Mouse (Mus musculus) right cerebral cortex, adult 2 months (tissue): ENCODE measurements around the gene Cyp2w1.

Source experiments
- DNase-seq, 2 experiments: peaks; one replicate each; pipeline ENCODE4 v3.0.0; 2021 to 2022; ENCODE audit warnings: low spot score in 2 of 2

Cyp2w1 gene

DNA sequence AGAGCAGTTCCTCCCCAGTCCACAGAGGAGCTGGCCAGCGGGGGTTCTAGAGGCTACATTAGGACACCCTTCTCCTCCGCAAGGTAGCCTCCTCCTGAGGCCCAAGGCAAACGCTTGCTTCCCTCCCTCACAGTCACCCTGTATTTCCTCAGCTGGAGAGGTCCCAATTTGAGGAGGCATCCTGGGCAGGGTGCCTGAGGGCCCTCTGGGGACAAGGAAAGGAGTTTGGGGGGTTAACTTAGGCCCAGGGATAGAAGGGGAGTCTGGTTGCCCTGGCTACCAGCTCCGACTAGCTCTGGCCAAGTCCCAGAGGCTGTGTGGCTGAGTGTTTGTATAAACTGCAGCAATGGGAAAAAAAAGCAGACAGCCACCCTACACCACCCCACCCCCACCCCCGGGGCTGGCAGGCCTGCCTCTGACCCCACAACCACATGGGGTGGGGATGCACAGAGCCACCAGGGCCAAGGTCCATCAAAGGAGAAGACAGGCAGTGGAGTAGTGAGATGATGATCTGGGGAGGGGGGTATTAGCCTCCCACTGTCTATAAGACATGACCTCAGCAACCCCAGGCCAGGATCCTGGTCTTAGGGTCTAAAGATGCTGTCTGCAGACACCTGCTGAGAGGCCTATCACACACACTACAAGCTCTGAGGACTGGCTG is 12.6 kb downstream of the Cyp2w1 start:
- DNase-seq = no peak

GRCm38 (mm10) chr5:139365827-139366226 is 13.4 kb downstream of the Cyp2w1 start:
- DNase-seq = no peak

DNA sequence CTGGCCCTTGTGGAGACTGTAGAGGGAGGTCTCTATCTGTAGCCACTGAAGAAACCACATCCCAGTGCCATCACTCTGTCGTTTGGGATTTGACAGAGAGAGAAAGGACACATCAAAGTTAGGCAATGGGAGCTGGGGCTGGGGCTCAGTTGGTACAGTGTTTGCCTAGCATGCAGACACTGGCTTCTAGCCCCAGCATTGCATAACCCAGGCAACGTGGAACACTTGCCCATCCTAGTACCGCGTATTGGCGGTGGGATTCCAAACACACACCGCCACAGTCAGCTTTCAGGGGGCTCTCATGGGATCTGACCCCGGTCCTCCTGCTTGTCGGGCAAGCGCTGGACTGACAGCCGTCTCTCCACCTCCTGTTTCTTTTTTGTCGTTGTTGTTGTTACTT is 14.1 kb downstream of the Cyp2w1 start:
- no peak for DNase-seq

DNA sequence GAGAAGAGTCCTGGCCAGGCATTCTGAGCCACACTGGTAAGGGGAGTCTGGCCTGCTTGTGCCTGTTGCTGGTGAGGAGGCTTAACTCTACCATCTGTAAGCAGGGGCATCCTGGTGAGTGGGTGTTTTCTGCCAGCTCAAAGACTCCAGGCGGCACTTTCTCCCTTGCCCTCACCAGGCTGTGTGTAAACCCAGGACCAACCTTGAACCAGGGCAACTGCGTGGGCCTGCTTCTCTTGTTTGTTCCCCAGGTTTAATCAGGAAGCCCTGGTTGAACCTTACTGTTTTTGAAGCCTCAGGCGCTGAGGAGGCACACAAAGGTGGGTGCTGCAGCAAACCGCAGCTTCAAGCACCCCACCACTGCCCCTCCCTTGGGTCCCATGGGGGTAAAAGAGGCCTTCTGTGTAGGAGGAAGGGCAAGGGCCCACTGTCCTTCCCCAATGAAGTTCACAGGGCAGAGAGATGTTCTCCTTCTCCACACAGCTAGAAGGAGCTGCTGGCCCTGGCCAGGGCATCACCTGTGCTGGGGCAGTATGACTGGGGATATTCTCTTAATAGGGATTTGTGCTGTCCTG is 15.6 kb downstream of the Cyp2w1 start:
- DNase-seq = no peak

GRCm38 (mm10) chr5:139368638-139369320 is 16.4 kb downstream of the Cyp2w1 start:
- no peak for DNase-seq

DNA sequence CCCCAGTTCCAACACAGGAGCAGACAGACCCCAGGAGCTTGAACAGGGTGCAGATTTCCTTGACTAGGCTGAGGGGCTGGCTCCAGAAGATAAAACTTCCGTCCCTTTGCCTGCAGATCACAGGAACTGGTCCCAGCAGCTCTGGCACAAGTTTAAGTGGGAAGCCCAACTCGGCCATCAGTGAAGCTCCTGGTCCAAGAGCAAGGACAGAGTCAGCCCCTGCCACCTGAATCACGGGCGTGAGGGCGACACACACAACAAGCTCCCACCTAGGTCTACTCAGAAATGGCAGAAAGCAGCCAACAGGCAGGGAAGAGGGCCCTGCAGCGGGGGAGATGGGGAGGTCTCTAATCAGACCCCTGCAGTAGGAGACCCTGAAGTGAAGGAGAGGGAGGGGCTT is 17.9 kb downstream of the Cyp2w1 start:
- DNase-seq = no peak

DNA sequence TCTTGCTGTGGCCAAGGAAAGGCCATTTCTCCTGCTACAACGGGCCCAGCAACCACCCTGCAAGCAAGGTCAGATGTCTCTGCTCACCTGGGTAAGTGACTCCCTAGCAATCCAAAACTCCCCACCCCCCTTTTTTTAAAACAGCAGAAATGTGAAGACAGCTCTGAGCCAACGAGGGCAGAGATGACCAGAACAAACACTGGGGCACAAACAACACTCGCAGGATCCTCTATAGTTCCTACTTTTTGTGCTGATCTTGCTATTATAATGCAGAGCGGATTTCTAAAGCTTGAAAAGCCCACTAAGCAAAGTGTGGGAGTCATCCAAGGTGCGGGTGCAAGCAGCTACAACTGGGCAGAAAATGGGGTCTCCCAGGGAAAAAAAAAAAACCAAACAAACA is 18.7 kb downstream of the Cyp2w1 start:
- no peak for DNase-seq

DNA sequence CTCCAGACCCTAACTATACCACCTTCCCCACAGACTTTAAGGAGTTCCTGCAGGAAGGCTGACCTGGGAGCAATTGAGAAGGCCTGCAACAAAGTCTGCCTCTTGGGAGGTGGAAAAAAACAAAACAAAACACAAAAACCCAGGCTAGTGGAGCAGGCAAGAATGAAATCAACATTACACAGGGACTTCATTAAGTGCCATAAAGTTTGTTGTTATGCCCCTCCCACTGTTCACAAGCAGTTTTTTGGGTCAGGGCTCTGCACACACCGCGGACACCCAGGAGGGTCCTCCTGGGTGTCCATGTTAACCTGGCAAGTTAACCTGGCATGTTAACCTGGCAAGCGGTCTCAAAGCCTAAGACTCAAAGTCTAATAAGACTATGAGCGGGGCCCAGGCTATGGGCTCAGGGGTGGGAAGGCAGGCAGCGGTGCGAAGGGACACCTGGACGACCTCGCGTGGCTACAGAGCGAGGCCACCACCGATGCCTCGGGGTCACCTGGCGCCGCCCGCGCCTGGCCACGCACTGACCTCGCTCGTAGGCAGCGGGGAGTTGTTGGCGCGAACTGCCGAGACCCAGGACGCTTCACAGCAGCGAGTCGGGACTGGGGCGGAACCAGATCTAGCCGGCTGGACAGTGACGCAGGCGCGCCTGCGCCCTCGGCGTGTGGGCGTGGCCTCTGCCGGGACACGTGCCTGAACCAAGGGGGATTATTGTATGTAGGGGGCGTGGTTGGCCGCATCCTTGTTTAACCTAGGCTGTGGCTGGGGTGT is 19.4 kb downstream of the Cyp2w1 start:
- peak; percentile 83 to 87 for DNase-seq

DNA sequence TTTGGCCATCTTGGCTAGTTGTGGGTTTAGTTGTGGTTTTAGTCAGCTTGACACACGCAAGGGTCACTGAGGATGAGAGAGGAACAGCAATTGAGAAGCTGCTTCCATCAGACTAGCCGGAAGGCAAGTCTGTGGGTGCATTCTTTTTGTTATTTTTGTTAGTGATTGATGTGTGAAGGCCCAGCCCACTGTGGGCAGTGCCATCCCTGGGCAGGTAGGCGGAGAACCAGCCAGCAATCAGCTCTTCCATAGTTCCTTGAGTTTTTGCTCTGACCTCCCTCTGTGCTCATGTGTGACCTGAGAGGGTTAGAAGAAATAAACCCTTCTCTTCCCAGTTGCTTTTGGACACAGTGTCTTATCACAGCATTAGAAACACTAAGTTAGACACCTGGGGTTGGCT is 20.7 kb downstream of the Cyp2w1 start:
- DNase-seq = no peak

DNA sequence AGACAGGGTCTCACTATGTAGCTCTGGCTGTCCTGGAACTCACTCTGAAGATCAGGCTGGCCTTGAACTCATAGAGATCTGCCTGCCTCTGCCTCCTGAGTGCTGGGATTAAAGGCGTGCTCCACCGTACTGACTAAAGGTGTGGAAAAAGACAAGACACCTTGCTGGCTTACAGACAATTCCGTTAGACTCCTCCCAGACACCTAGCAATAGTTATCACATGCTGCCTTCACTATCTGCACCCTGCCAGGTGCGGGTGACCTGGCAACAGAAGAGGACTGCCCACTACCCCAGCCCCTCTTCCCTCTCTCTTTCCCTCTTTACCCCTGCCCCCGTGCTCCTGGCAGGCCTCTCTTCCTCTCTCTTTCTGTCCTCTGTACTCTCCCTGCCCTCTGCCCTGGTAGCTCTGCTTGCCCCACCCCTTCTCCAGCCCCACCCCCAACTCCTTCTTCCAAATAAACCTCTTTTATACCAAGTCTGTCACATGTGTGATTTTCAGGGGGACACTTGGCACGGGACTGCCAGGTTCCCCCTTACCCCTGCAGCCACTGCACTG is 21.6 kb downstream of the Cyp2w1 start:
- DNase-seq = no peak

GRCm38 (mm10) chr5:139374841-139375240 is 22.4 kb downstream of the Cyp2w1 start:
- DNase-seq = no peak

GRCm38 (mm10) chr5:139377468-139378270 is 25.3 kb downstream of the Cyp2w1 start, which contains the start of gene Gpr146:
Gpr146 (plus strand) TSS chr5:139377697.
- no peak for DNase-seq

DNA sequence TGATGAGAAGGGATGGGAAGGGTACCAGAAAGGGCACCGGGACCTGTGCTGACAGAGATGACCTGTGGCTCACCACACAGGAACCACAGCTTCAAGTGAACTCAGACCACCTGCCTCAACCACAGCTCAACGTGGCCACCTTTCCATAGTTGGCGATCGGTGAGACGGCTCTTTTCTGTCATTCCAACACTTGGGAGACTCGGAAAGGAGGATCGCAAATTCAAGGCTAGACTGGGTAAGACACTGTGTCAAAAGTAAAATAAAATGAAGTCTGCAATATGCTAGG is 25.8 kb downstream of the Cyp2w1 start:
- DNase-seq = no peak

GRCm38 (mm10) chr5:139378986-139379629 is 26.7 kb downstream of the Cyp2w1 start:
- DNase-seq = no peak

DNA sequence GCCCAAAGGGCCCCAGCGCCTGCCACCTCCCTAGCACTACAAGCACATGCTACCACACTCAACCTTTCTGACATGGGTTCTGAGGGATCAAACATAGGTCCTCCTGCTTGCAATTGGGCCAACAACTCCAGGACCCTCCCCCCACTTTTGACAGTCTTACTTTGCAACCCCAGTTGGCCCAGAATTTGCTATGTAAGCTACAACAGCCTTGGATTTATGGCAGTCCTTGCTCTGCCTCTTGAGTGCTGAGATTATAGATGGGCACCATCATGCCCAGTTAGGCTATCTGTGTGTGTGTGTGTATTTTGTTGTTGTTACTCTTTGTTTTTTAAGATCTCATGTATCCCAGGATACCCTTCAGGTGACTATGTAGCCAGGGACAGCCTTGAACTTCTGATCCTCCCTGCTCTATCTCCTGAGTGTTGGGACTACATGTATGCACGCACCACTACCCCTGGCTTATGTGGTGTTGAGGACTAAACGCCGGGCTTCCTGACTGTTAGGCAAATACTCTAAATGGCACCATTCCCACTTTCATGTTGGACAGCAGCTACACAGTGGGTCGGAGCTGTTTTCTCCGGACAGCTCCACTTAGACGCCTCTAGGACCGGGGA is 27.5 kb downstream of the Cyp2w1 start:
- DNase-seq = no peak

DNA sequence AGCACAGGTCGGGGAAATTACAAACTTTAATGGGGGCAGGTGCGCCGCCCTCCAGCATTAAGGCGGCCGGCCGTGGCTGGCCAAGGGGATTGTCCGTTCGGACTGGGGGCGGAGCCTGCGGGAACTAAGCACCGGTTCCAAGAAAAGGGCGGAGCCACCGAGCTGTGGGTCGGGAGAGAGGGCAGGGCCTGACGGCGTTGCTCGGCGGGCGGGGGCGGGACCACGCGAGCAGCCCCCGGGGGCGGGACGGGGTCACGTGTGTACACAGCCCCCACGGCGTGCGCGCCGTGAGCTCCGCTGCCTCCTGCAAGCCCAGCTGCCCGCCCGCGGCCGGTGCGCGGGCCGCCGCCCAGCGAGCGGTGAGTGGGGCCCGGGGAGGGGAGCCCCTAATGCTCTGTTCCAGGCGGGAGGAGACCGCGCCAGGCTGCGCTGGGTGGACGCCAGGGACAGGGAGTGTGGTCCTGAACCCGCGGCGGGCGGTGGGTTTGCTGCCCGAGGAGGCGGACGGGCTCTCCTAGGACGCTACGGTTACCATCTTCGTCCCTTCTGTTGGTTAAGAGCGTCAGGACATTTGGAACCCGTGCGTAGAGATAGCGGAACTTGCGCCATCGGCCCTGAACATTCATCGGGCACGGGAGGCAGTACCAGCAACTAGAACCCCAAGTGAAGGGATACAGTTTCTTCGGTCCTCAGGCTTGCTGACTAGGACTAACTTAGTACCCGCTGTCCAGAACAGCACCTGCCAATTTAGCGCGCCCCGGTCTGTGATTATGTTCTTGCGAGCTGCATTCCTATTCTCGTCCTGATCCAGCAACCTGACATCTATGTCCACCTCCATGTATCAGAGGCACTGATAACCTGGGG is 28.2 kb downstream of the Cyp2w1 start:
- DNase-seq = peak; percentile 82 to 85

DNA sequence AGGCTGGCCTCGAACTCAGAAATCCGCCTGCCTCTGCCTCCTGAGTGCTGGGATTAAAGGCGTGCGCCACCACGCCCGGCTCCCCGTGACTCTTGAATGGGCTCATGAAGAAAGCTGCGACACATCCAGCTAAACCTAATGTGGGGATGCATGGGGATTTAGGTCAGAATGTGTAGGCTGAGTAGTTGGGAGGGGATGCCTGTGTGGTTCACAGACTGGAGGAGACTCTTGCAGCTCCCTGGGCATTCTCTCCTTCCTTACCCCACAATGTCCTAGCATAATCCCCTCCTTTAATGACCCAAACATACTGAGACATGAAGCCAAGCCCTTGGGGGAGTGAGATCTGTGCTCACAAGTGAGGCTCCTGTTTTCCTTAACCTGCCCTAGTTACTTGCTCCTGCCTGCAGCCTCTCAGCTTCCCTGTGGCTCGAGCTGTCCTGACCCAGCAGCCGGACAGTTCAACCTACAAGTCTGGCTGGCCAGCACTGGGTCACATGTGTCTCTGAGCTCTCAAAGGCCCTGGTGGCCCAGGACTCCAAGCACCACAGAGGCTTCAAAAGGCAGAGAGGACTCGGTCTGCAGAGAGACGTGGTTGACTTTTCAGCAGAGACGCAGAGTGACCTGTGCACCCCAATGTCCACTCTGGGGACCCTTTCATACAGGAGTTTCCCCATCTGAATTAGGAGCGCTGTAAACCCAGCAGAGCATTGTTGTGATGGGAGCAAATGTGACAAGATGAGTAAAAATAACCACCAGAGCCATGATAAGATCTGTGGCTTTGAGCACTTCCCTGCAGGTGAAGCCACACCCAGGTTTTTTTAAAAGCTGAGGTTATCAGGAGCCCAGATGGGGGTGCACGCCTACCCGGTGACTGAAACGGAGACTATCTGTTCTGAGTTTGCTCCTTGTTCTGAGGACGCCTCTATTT is 29.4 kb downstream of the Cyp2w1 start:
- no peak for DNase-seq

DNA sequence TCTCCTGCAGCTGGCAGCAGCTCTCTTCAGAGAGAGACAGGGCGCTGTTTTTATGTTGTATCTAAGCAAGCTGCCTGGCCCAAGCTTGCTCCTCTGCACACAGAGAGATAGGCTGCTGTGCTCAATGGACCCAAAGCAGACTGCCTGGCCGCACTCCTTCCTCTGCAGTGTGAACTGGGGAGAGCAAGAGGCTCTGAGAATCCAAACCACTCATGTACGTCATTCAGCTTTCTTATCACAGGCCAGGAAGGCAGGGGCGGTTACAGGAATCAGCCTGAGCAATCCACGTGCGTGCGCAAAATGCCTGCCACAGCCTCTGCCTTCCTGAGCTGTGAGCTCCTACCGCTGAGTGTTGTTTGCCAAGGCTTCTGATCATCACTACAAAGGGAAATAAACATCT is 30.3 kb downstream of the Cyp2w1 start:
- DNase-seq = peak; percentile 74 to 80

- DNase-seq = no peak
Observed at GRCm38 (mm10) chr5:139383234-139383633, 30.8 kb downstream of the Cyp2w1 start.
